ENCODE assay signal across 19 mouse cellular contexts in the genomic region with DNA sequence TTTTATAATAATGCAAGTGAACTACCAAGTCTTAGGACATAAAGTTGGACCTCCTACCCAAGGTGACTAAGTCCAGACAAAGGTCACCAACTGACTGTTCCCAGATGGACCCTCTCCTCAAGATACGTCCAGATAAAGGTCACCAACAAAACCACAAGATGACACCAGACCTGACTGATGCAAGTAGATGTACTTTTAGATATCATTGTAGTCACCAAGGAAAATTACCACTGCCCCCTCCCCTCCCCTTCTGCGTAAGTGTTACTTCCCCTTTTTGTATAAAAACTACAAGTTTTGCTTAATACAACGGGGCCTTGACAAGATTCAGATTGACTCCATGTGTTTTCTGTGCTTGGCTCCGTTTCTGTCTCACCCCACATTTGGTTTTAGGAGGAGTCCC.
"Had no signal": no experiment of that assay in that cellular context is flagged by ENCODE, and none has a peak within 500 bp of the region (broad histone marks: within the 10 kb centered on the region; RNA-seq: fewer than 3 reads in every experiment).

No protein-coding gene starts in this region.

- H3K4me1 ChIP-seq: liver, embryonic 13.5 days; megakaryocyte, embryonic 14.5 days; neural tube, embryonic 12.5 days; neural tube, embryonic 15.5 days had no signal

- H3K4me3 ChIP-seq: left cerebral cortex, adult 2 months; liver, embryonic 13.5 days; megakaryocyte, embryonic 14.5 days; neural tube, embryonic 12.5 days; neural tube, embryonic 15.5 days had no signal

- H3K9ac ChIP-seq: liver, embryonic 13.5 days; neural tube, embryonic 12.5 days; neural tube, embryonic 15.5 days had no signal

- H3K27ac ChIP-seq: kidney, postnatal 0 days; left cerebral cortex, adult 2 months; liver, embryonic 13.5 days; neural tube, embryonic 12.5 days; neural tube, embryonic 15.5 days had no signal

- H3K4me2 ChIP-seq: liver, embryonic 13.5 days; midbrain, embryonic 11.5 days; neural tube, embryonic 12.5 days; neural tube, embryonic 15.5 days had no signal

- DNase-seq: kidney, adult 2 months; kidney, postnatal 25 days; layer of hippocampus, postnatal 36 days; liver, embryonic 13.5 days; lung, adult 2 months; lung, postnatal 14 days; lung, postnatal 4 days; midbrain, embryonic 14.5 days; retina, postnatal 1 day; right cerebral cortex, postnatal 25 days; thymus, adult 18-20 months; thymus, postnatal 14 days; thymus, postnatal 4 days had no signal

- H3K27me3 ChIP-seq: liver, embryonic 13.5 days; megakaryocyte, embryonic 14.5 days; neural tube, embryonic 12.5 days; neural tube, embryonic 15.5 days had no signal

- H3K36me3 ChIP-seq: liver, embryonic 13.5 days; neural tube, embryonic 12.5 days; neural tube, embryonic 15.5 days had no signal

- H3K9me3 ChIP-seq: liver, embryonic 13.5 days; megakaryocyte, embryonic 14.5 days; neural tube, embryonic 15.5 days had no signal
